Mouse (Mus musculus): Measurements from ENCODE around the gene Tiparp.

DNA sequence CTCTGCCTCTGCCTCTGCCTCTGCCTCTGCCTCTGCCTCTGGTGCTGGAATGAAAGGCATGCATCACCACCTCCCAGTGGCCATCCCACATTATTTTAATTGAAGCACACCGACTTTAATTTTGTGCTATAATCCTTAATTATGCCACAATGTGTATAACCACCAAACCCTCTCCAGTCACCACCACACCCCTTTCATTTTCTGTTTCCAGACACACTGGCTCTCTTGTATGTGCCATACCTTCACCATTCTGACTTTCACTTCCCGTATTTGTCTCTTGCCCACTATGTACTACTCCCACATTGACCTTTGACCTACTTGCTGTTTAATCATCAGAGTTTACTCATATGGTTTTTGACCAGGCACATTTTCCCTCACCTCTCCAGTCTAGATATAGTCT lies 12.5 kb upstream of the Tiparp start:
- TF ChIP-seq CTCF (IDR thresholded peaks at IDR 0.05) (no peak), EP300 (IDR thresholded peaks at IDR 0.05; ENCODE audit: insufficient read depth, low read depth, low read length) (no peak)

Measured in heart, adult 2 months (tissue).